Mouse (Mus musculus): ENCODE measurements at regions not wholly inside any gene's neighbourhood (a gene's known extent, or its start where the extent isn't known, plus 50 kb on each side); places are given as distances from the start of the nearest gene placed in this dataset.

DNA sequence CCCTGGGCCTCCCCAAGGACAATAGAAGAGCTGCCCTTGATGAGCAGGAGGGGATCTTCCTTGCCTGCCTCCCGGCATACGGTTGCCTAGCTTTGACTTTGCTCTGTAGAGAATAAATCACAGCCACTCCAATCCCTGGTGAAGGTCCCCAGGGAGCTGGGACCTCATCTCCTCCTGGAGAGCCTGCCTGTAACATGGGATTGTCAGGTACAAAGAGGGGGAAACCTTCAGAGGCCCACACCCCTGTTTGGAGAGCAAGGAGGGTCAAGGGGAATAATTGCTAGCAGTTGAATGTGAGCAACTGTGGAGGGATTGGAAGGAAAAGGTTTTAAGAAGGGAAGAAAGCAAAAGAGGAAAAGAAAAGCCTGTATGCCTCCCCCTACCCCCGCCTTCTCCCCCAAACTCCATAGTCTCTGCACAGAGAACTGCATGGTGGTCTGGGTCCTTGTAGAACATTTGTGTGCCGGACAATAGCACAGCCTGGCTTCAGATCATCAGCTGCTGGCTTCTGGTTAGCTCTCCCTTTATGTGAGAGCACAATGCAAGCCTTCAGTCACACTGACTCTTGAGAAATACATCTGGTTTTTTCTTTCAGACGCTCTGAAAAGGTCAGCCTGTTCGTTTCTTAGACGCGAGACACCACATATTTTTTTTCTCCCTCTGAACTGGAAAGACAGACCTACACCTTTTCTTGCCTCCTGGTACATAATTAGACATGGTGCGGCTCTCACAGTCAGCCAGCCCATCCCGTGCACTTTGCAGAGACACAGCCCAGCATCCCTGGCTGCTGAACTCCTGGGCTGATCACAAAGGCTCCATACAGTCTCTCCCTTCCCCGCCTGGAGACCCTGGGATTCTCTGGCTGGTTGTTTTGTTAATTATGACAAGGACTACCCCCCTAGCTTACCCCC lies 292.5 kb upstream of the Zfp462 start:
- Histone ChIP-seq H3K27me3 (ENCODE audit: control insufficient read depth, insufficient read depth, low read length) (no peaks in the 10 kb centered on the region), H3K4me1 (ENCODE audit: control insufficient read depth, insufficient read depth, low read length) (no peaks in the 10 kb centered on the region), H3K27ac (ENCODE audit: control insufficient read depth, insufficient read depth, low read depth, low read length) (no peak overlapping the region), H3K4me3 (ENCODE audit: control insufficient read depth, low read depth, low read length) (no peak overlapping the region), H3K36me3 (ENCODE audit: control insufficient read depth, insufficient read depth, low read length) (no peaks in the 10 kb centered on the region)
- TF ChIP-seq POLR2A (IDR thresholded peaks at IDR 0.05; ENCODE audit: control insufficient read depth, low read depth, low read length) (no peak), CTCF (IDR thresholded peaks at IDR 0.05; ENCODE audit: control insufficient read depth, insufficient read depth, insufficient replicate concordance, low read depth, low read length) (no peak)

DNA sequence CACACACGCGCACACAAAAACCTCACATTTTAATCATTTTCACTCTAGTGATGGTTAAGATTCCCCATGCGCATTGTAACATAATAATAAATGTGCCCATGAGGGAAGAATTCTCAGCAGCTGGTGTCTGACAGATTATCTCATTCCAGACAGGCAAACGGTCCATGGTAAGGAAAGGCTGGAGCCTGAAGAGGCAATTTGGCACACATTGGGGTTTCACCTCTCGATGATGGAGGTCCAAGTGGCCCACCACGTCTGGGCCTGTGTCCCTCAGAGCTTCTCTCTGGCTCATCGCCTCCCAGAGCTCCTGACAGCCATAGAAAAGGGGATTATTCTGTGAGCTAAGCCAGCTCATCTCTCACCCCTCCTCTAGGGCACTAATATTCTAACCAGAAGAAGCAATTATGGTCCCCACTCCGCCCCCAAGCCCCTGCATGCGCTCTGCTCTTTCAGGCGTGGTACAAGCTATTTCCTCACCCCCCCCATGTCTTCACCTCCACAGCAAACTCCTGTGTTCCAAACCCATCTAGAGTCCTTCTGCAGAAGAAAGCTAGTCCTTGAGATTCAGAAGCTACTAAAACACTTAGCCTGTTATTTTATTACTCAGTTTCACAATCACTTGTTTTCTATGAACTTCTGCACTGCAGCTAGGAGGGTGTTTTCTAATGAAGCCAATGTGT lies 291.6 kb upstream of the Zfp462 start:
- Histone ChIP-seq H3K36me3 (ENCODE audit: control insufficient read depth, insufficient read depth, low read length) (no peaks in the 10 kb centered on the region), H3K4me3 (ENCODE audit: control insufficient read depth, low read depth, low read length) (no peak overlapping the region), H3K27me3 (ENCODE audit: control insufficient read depth, insufficient read depth, low read length) (no peaks in the 10 kb centered on the region), H3K4me1 (ENCODE audit: control insufficient read depth, insufficient read depth, low read length) (no peaks in the 10 kb centered on the region), H3K27ac (ENCODE audit: control insufficient read depth, insufficient read depth, low read depth, low read length) (no peak overlapping the region)
- TF ChIP-seq POLR2A (IDR thresholded peaks at IDR 0.05; ENCODE audit: control insufficient read depth, low read depth, low read length): no peak
- no peak for TF ChIP-seq CTCF (IDR thresholded peaks at IDR 0.05; ENCODE audit: control insufficient read depth, insufficient read depth, insufficient replicate concordance, low read depth, low read length)
